Mouse (Mus musculus) bone marrow macrophage, adult 2 months (primary cell): ENCODE data around the gene Olfr1054. TPM values are rescaled to one million over a fixed set of nuclear protein-coding genes. Genes with fewer than 3 reads are reported as not detected.
"Not testable (repeated sequence)": the region's sequence is repeated elsewhere in the genome, so short reads cannot be mapped to it uniquely, and the experiment has no call there.

Experiments
- H3K27ac ChIP-seq: 2 replicates; pipeline ENCODE4 v1.5.1; 2012; ENCODE audit warnings: low read depth, low read length; ENCODE audit not compliant: insufficient read depth
- H3K4me1 ChIP-seq: 2 replicates; pipeline ENCODE4 v1.6.1; 2012; ENCODE audit warnings: low read length; ENCODE audit not compliant: control insufficient read depth, insufficient read depth
- H3K4me3 ChIP-seq: 2 replicates; pipeline ENCODE4 v1.5.1; 2012; ENCODE audit warnings: mild to moderate bottlenecking, low read length, moderate library complexity; ENCODE audit not compliant: insufficient read depth
- CTCF ChIP-seq: IDR thresholded peaks from 2 replicates; pipeline ENCODE4 v1.5.1; 2012; ENCODE audit warnings: low read depth, mild to moderate bottlenecking, low read length, moderate library complexity
- POLR2A ChIP-seq: IDR thresholded peaks from 2 replicates; pipeline ENCODE4 v1.6.1; 2012; ENCODE audit warnings: mild to moderate bottlenecking, low read depth, low read length, borderline replicate concordance
- polyA plus RNA-seq: library from polyadenylated mRNA; stranded (reverse); fragments of >200 nt; gene quantifications from 2 replicates; pipeline ENCODE4 v1.2.4, GENCODE M21; 2012; ENCODE audit not compliant: missing spikeins, insufficient read depth, insufficient read length

Gene Olfr1054
- polyA plus RNA-seq, result not detected in 2 replicates

DNA sequence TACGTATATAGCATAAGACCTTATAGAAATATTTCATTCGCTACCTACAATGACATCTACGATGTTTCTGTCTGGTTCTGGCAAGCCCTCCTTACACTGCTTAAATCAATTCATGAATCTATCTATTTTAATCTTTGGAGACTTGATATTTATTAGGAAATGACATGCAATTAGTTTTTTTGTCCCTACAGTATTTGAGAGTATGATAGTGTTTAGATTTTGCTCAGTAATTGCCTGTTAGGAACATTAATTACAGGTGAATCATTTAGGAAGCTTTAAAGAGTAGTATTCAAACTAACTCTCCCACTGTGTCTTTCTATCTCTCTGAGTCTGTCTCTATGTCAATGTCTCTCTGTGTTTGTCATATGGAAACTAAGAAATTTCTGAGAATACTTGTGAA, at the start of gene Olfr1054:
TSS of gene Olfr1054 (minus strand) at position 101 of the 400 bp plus-strand sequence.
- Histone ChIP-seq H3K4me1 (no peaks in the 10 kb centered on the region), H3K27ac (no peak within 1 kb of the TSS), H3K4me3 (no peak within 1 kb of the TSS)
- no peak for TF ChIP-seq CTCF
- TF ChIP-seq POLR2A, result no peak

DNA sequence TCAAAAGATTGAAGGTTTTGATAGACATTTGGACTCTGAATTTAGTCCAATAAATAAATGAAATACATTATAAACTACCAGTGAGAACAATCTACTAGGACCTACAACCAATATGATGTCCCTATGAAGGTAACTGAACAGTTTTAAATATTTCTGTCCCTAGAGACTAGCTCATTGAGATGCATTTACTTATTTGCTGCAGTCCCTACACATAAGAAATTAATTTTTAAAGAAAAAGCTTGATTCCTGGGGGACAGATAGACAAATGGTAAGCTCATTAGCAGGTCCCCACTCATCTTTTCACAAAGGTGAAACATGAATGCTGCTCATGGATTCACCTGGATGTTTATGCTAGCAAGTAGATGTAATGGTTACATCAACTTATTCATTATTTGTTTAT, 43.1 kb upstream of the Olfr1054 start, which contains the start of gene Olfr1057:
TSS of gene Olfr1057 (minus strand) at position 101 of the 400 bp plus-strand sequence.
- H3K27ac ChIP-seq, result no peak within 1 kb of the TSS
- H3K4me3 ChIP-seq, result no peak within 1 kb of the TSS
- H3K4me1 ChIP-seq, result no peaks in the 10 kb centered on the region
- TF ChIP-seq POLR2A (no peak), CTCF (no peak)

DNA sequence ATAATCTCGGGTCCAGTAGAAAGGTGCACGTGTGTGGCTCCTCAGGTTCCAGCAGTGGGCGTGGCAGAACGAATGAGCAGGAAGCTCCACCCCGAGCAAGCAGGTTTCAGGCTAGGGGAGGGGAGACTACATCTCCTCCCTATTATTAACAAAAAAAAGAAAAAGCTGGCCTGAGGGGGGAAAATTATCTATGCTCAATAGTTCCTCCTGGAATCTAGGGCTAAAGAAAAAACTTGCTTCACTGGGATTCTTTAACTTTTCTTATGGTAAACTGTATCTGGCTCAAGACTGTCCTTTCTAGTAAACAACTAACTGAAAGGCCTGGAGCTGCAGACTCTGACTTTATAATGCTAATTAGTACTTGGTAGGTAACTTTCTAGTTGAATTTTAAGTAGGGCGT, 31.1 kb upstream of the Olfr1054 start:
- not testable (repeated sequence) for H3K4me3 ChIP-seq, H3K4me1 ChIP-seq

DNA sequence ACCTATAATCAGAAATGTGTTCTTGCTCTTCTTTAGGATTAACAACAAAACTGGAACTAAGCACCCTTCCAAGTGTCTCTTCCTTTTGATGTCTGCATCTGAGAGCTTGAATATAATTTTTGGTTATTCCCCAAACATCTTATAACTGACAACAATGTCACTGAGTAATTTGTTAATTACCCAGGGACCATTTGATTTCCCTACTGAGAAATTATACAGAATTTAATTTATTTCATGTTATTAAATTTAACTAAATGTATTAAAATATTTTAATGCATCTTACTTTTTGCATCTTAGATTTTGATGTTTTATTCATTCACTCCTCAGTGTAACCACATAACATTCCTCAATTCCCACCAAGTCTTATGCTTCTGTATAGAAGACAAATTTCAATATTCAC, 27.1 kb upstream of the Olfr1054 start, which contains the start of gene Olfr1056:
TSS of gene Olfr1056 (minus strand) at position 101 of the 400 bp plus-strand sequence.
- TF ChIP-seq CTCF, result no peak
- no peak within 1 kb of the TSS for H3K4me3 ChIP-seq
- no peaks in the 10 kb centered on the region for H3K4me1 ChIP-seq
- H3K27ac ChIP-seq, result no peak within 1 kb of the TSS

More for the DNA sequence above, 31.1 kb upstream of the Olfr1054 start:
- not testable (repeated sequence) for H3K27ac ChIP-seq

DNA sequence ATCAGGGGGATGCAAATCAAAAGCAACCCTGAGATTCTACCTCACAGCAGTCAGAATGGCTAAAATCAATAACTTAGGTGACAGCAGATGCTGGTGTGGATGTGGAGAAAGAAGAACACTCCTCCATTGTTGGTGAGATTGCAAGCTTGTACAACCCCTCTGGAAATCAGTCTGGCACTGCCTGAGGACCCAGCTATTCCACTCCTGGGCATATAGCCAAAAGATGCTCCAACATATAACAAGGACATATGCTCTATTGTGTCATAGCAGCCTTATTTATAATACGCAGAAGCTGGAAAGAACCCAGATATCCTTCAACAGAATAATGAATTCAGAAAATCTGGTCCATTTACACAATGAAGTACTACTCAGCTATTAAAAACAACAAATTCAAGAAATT, 16.5 kb upstream of the Olfr1054 start:
- H3K4me1 ChIP-seq, H3K27ac ChIP-seq, H3K4me3 ChIP-seq: not testable (repeated sequence)

DNA sequence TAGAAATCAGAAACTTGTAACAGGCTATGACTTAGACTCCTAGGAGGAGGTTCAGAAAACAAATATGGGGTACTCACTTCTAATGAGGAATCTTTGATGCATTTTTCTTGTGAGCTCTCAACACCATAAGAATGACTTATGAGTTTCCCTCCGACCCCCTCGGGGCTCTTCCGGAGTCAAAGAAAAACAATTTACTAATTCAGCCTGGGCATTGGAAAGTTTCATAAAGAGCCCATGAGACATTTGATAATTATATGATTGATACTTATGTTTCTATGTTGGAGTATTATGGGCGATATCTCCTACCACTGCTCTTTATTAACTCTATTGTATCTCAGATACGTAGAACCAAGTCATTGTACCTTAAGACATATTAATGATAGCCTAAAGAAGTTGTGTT, 15.0 kb upstream of the Olfr1054 start, which contains the start of gene Olfr1055:
TSS of gene Olfr1055 (minus strand) at position 101 of the 400 bp plus-strand sequence.
- Histone ChIP-seq H3K4me3 (no peak within 1 kb of the TSS), H3K27ac (no peak within 1 kb of the TSS), H3K4me1 (no peaks in the 10 kb centered on the region)
- TF ChIP-seq CTCF, result no peak
- no peak for TF ChIP-seq POLR2A

DNA sequence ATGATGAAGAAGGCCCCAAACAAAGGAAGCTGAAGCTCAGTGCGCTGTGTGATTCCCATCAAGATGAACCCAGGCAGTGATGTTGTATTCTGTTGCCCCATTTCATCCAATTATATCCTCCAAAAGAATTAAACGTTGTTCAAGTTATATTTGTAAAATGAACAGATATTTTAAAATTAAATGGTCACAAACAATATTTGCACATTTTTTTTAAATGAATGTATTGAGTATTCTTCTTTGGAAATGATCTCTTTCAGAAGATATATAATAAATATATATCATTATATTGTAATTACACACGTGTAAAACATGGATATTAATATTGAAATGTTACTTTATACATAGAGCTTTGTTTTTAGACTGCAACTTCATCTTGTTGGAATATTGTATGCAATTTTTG, 20.0 kb downstream of the Olfr1054 start, which contains the start of gene Olfr1053:
TSS of gene Olfr1053 (minus strand) at position 101 of the 400 bp plus-strand sequence.
- no peak for TF ChIP-seq CTCF
- TF ChIP-seq POLR2A, result no peak
- Histone ChIP-seq H3K27ac (no peak within 1 kb of the TSS), H3K4me1 (no peaks in the 10 kb centered on the region), H3K4me3 (no peak within 1 kb of the TSS)

DNA sequence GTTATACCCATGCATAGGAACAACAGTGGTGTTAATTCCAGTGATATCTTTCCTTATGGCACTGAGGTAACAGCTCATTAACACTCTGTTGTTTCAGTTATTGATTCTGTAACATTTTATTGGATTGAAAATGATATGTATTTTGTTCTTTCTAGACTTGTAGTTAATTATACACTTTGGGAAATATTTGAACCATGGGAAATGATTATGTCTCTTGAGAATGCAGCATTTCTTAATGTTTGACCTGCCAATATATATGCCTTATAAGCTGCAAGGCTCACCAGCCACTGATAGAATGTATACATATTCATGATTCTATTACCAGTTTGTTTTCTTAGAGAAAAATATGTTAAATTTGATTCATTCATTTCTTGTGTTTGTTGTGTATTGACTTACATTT, 43.1 kb downstream of the Olfr1054 start, which contains the start of gene Olfr1052:
TSS of gene Olfr1052 (plus strand) at position 301 of the 400 bp plus-strand sequence.
- Histone ChIP-seq H3K4me3 (no peak within 1 kb of the TSS), H3K4me1 (no peaks in the 10 kb centered on the region), H3K27ac (no peak within 1 kb of the TSS)
- no peak for TF ChIP-seq CTCF
- TF ChIP-seq POLR2A, result no peak

Other genes starting within 250 kb of the Olfr1054 start
- gene Olfr1037, start 248.0 kb downstream of the Olfr1054 start, polyA plus RNA-seq, result not detected in 2 replicates
- gene Olfr1039, start 199.5 kb downstream of the Olfr1054 start, polyA plus RNA-seq, result not detected in 2 replicates
- gene Olfr1040, start 188.7 kb downstream of the Olfr1054 start, polyA plus RNA-seq, result not detected in 2 replicates
- gene Olfr1042, start 173.6 kb downstream of the Olfr1054 start, polyA plus RNA-seq, result 0.16 TPM in 1 of 2 replicates, not detected in the other
- gene Olfr1043, start 167.9 kb downstream of the Olfr1054 start, polyA plus RNA-seq, result not detected in 2 replicates
- not detected in 2 replicates for gene Olfr1044, start 157.6 kb downstream of the Olfr1054 start, polyA plus RNA-seq
- not detected in 2 replicates for gene Olfr52, start 149.8 kb downstream of the Olfr1054 start, polyA plus RNA-seq
- gene Olfr1045, start 132.4 kb downstream of the Olfr1054 start, polyA plus RNA-seq, result not detected in 2 replicates
- not detected in 2 replicates for gene Olfr1046, start 116.1 kb downstream of the Olfr1054 start, polyA plus RNA-seq
- gene Olfr1047, start 104.0 kb downstream of the Olfr1054 start, polyA plus RNA-seq, result not detected in 2 replicates
- gene Olfr1048, start 95.1 kb downstream of the Olfr1054 start, polyA plus RNA-seq, result not detected in 2 replicates
- not detected in 2 replicates for gene Olfr1049, start 77.1 kb downstream of the Olfr1054 start, polyA plus RNA-seq
- 0.28 TPM in 1 of 2 replicates, not detected in the other for gene Olfr1051, start 56.3 kb downstream of the Olfr1054 start, polyA plus RNA-seq
- not detected in 2 replicates for gene Olfr1052, start 43.0 kb downstream of the Olfr1054 start, polyA plus RNA-seq
- gene Olfr1053, start 20.1 kb downstream of the Olfr1054 start, polyA plus RNA-seq, result not detected in 2 replicates
- not detected in 2 replicates for gene Olfr1055, start 14.9 kb upstream of the Olfr1054 start, polyA plus RNA-seq
- gene Olfr1056, start 27.0 kb upstream of the Olfr1054 start, polyA plus RNA-seq, result not detected in 2 replicates
- gene Olfr1057, start 43.0 kb upstream of the Olfr1054 start, polyA plus RNA-seq, result not detected in 2 replicates
- not detected in 2 replicates for gene Olfr1058, start 53.1 kb upstream of the Olfr1054 start, polyA plus RNA-seq
- gene Olfr1061, start 78.6 kb upstream of the Olfr1054 start, polyA plus RNA-seq, result not detected in 2 replicates
- gene Olfr1062, start 91.3 kb upstream of the Olfr1054 start, polyA plus RNA-seq, result 0.24 TPM in 1 of 2 replicates, not detected in the other
- gene Olfr1065, start 115.2 kb upstream of the Olfr1054 start, polyA plus RNA-seq, result not detected in 2 replicates
- gene Olfr1066, start 120.8 kb upstream of the Olfr1054 start, polyA plus RNA-seq, result not detected in 2 replicates
- gene Olfr228, start 152.0 kb upstream of the Olfr1054 start, polyA plus RNA-seq, result not detected in 2 replicates
- gene Olfr1076, start 173.0 kb upstream of the Olfr1054 start, polyA plus RNA-seq, result not detected in 2 replicates
- gene Olfr1079, start 207.0 kb upstream of the Olfr1054 start, polyA plus RNA-seq, result not detected in 2 replicates
- gene Olfr1080, start 222.8 kb upstream of the Olfr1054 start, polyA plus RNA-seq, result 0.84 TPM in 1 of 2 replicates, not detected in the other